Mouse (Mus musculus): Measurements from ENCODE around the gene Magt1. TPM values are rescaled to one million over a fixed set of nuclear protein-coding genes. Genes with fewer than 3 reads are reported as not detected.

Gene Magt1
- polyA plus RNA-seq, 1 experiment from 2014 or later, result 55.7 TPM

Other genes with a start within 250 kb of the Magt1 start
- gene Fgf16, start 247.6 kb downstream of the Magt1 start, polyA plus RNA-seq (2014; fragmentation: Nextera tagmentation; extraction: Ambion mirVana), result 0.11 TPM in 1 of 2 replicates, not detected in the other
- 193 and 234 TPM in 2 replicates for gene Atrx, start 82.5 kb downstream of the Magt1 start, polyA plus RNA-seq (2014; fragmentation: Nextera tagmentation; extraction: Ambion mirVana)
- gene Cox7b, start 3.8 kb upstream of the Magt1 start, polyA plus RNA-seq (2014; fragmentation: Nextera tagmentation; extraction: Ambion mirVana), result 291 and 309 TPM in 2 replicates
- 25.3 and 28.0 TPM in 2 replicates for gene Atp7a, start 15.4 kb upstream of the Magt1 start, polyA plus RNA-seq (2014; fragmentation: Nextera tagmentation; extraction: Ambion mirVana)
- 0.35 and 0.51 TPM in 2 replicates for gene Tlr13, start 131.3 kb upstream of the Magt1 start, polyA plus RNA-seq (2014; fragmentation: Nextera tagmentation; extraction: Ambion mirVana)
- 413 and 443 TPM in 2 replicates for gene Pgk1, start 175.2 kb upstream of the Magt1 start, polyA plus RNA-seq (2014; fragmentation: Nextera tagmentation; extraction: Ambion mirVana)
- gene Taf9b, start 209.3 kb upstream of the Magt1 start, polyA plus RNA-seq (2014; fragmentation: Nextera tagmentation; extraction: Ambion mirVana), result 13.9 and 18.6 TPM in 2 replicates
- gene Fnd3c2, start 243.5 kb upstream of the Magt1 start, polyA plus RNA-seq (2014; fragmentation: Nextera tagmentation; extraction: Ambion mirVana), result not detected in 2 replicates